Mouse (Mus musculus): ENCODE results near the gene Styxl1.

DNA sequence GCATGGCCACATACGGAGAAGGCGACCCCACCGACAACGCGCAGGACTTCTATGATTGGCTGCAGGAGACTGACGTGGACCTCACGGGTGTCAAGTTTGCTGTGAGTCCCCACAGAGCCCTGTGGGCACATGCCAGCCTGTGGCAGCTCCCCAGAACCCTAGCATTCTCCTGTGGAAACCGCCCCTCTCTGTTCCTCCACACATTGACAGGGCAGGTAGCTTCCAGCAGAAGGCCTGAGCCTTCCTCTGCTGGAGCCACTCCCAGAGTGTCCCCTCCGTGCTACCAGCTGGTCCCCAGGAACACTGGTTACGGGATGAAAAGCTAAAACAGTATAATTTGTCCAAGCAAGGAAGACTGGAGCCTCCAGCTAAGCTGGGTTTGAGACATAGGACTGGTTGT is 47.9 kb downstream of the Styxl1 start:
- TF ChIP-seq CTCF (IDR thresholded peaks at IDR 0.05; ENCODE audit: low read depth) (no peak), EP300 (IDR thresholded peaks at IDR 0.05; ENCODE audit: low read depth) (no peak)

Measured in heart, postnatal 0 days (tissue).